Mouse (Mus musculus) large intestine, adult 2 months (tissue): ENCODE data around the gene Zfp3. TPM values are rescaled to one million over a fixed set of nuclear protein-coding genes. Genes with fewer than 3 reads are reported as not detected.

Experiments
- polyA plus RNA-seq: library from polyadenylated mRNA; depleted of rRNA; stranded (reverse); fragments of >200 nt; gene quantifications from 2 replicates; pipeline ENCODE4 v1.2.3, GENCODE M21; 2012; rRNA removed

Zfp3 gene
- polyA plus RNA-seq, 1 experiment: 0.92 TPM

Other genes starting within 250 kb of the Zfp3 start
- gene Vmo1, start 249.6 kb upstream of the Zfp3 start, polyA plus RNA-seq: 0.19 TPM in 1 of 2 replicates, not detected in the other
- 0.98 and 4.7 TPM in 2 replicates for gene Gltpd2, start 245.0 kb upstream of the Zfp3 start, polyA plus RNA-seq
- gene Psmb6, start 238.8 kb upstream of the Zfp3 start, polyA plus RNA-seq: 394 and 397 TPM in 2 replicates
- gene Gm40193, start 231.3 kb upstream of the Zfp3 start, polyA plus RNA-seq: not detected in 2 replicates
- gene Pld2, start 224.1 kb upstream of the Zfp3 start, polyA plus RNA-seq: 15.4 and 30.5 TPM in 2 replicates
- gene Mink1, start 201.3 kb upstream of the Zfp3 start, polyA plus RNA-seq: 41.3 and 75.5 TPM in 2 replicates
- not detected in 2 replicates for gene 4930544D05Rik, start 148.4 kb upstream of the Zfp3 start, polyA plus RNA-seq
- 0.07 and 0.15 TPM in 2 replicates for gene Chrne, start 145.0 kb upstream of the Zfp3 start, polyA plus RNA-seq
- gene Gp1ba, start 125.1 kb upstream of the Zfp3 start, polyA plus RNA-seq: 0.04 TPM in 1 of 2 replicates, not detected in the other
- gene Rnf167, start 117.0 kb upstream of the Zfp3 start, polyA plus RNA-seq: 76.9 and 101 TPM in 2 replicates
- gene Slc25a11, start 116.7 kb upstream of the Zfp3 start, polyA plus RNA-seq: 118 and 151 TPM in 2 replicates
- 2,199 and 2,395 TPM in 2 replicates for gene Pfn1, start 109.6 kb upstream of the Zfp3 start, polyA plus RNA-seq
- 19.9 and 31.2 TPM in 2 replicates for gene Eno3, start 107.0 kb upstream of the Zfp3 start, polyA plus RNA-seq
- 35.9 and 39.8 TPM in 2 replicates for gene Spag7, start 94.8 kb upstream of the Zfp3 start, polyA plus RNA-seq
- gene Camta2, start 76.1 kb upstream of the Zfp3 start, polyA plus RNA-seq: 48.8 and 53.2 TPM in 2 replicates
- gene Inca1, start 64.1 kb upstream of the Zfp3 start, polyA plus RNA-seq: 0.95 and 0.99 TPM in 2 replicates
- 62.0 and 74.5 TPM in 2 replicates for gene Kif1c, start 63.7 kb upstream of the Zfp3 start, polyA plus RNA-seq
- gene Scimp, start 48.4 kb downstream of the Zfp3 start, polyA plus RNA-seq: 2.0 and 3.8 TPM in 2 replicates
- gene Rabep1, start 80.6 kb downstream of the Zfp3 start, polyA plus RNA-seq: 1.9 and 2.3 TPM in 2 replicates
- 20.4 and 29.9 TPM in 2 replicates for gene Nup88, start 205.8 kb downstream of the Zfp3 start, polyA plus RNA-seq
- gene Rpain, start 206.0 kb downstream of the Zfp3 start, polyA plus RNA-seq: 24.4 and 28.0 TPM in 2 replicates
- 77.6 and 89.8 TPM in 2 replicates for gene C1qbp, start 218.8 kb downstream of the Zfp3 start, polyA plus RNA-seq
- gene Dhx33, start 240.2 kb downstream of the Zfp3 start, polyA plus RNA-seq: 9.0 and 14.8 TPM in 2 replicates